Mouse (Mus musculus): ENCODE measurements at regions not wholly inside any gene's neighbourhood (a gene's known extent, or its start where the extent isn't known, plus 50 kb on each side); places are given as distances from the start of the nearest gene placed in this dataset.

GRCm38 (mm10) chr13:110852996-110853727 is 401.7 kb upstream of the Actbl2 start:
- intact Hi-C loops (cut with DNase I) = no loop called here

GRCm38 (mm10) chr13:110854213-110854612 is 400.6 kb upstream of the Actbl2 start:
- DNase-seq (ENCODE audit: low spot score in 2 of 2) = no peak
- intact Hi-C loops (cut with DNase I) = no loop called here

More at GRCm38 (mm10) chr13:110852996-110853727, 401.7 kb upstream of the Actbl2 start:
- no peak for DNase-seq (ENCODE audit: low spot score in 2 of 2)

- DNase-seq (ENCODE audit: low spot score in 2 of 2) = no peak
- intact Hi-C loops (cut with DNase I) = loop anchor here (10.0 kb wide), 1 partner anchor 471 kb away; the partner anchor contains the start of gene Plk2
These were observed 388.8 kb upstream of the Actbl2 start for GRCm38 (mm10) chr13:110865902-110866512.

- intact Hi-C loops (cut with DNase I) = loop anchor here (10.0 kb wide), 1 partner anchor 472 kb away; the partner anchor contains the start of gene Plk2
- peak in 1 of 2 experiments; percentile 18 for DNase-seq (ENCODE audit: low spot score in 2 of 2)
These were observed 388.1 kb upstream of the Actbl2 start for GRCm38 (mm10) chr13:110866713-110867112.

- DNase-seq (ENCODE audit: low spot score in 2 of 2) = no peak
- intact Hi-C loops (cut with DNase I) = no loop called here
These were observed 383.6 kb upstream of the Actbl2 start for GRCm38 (mm10) chr13:110871125-110871775.

- intact Hi-C loops (cut with DNase I) = no loop called here
- no peak for DNase-seq (ENCODE audit: low spot score in 2 of 2)
These were observed 383.1 kb upstream of the Actbl2 start for GRCm38 (mm10) chr13:110871776-110872135.

GRCm38 (mm10) chr13:110881573-110881972 is 373.2 kb upstream of the Actbl2 start:
- intact Hi-C loops (cut with DNase I) = no loop called here
- no peak for DNase-seq (ENCODE audit: low spot score in 2 of 2)

- intact Hi-C loops (cut with DNase I) = no loop called here
- peak in 1 of 2 experiments; percentile 46 for DNase-seq (ENCODE audit: low spot score in 2 of 2)
These were observed 372.6 kb upstream of the Actbl2 start for GRCm38 (mm10) chr13:110882173-110882572.

- DNase-seq (ENCODE audit: low spot score in 2 of 2) = peak; percentile 45 to 49
- intact Hi-C loops (cut with DNase I) = no loop called here
These were observed 372.1 kb upstream of the Actbl2 start for GRCm38 (mm10) chr13:110882661-110883172.

GRCm38 (mm10) chr13:110893909-110894308 is 360.9 kb upstream of the Actbl2 start:
- DNase-seq (ENCODE audit: low spot score in 2 of 2) = no peak
- intact Hi-C loops (cut with DNase I) = no loop called here

- intact Hi-C loops (cut with DNase I) = no loop called here
- no peak for DNase-seq (ENCODE audit: low spot score in 2 of 2)
These were observed 359.5 kb upstream of the Actbl2 start for GRCm38 (mm10) chr13:110895349-110895748.

- no peak for DNase-seq (ENCODE audit: low spot score in 2 of 2)
- intact Hi-C loops (cut with DNase I) = no loop called here
These were observed 358.9 kb upstream of the Actbl2 start for GRCm38 (mm10) chr13:110895900-110896299.

GRCm38 (mm10) chr13:110897621-110898020 is 357.2 kb upstream of the Actbl2 start:
- peak; percentile 21 to 40 for DNase-seq (ENCODE audit: low spot score in 2 of 2)
- intact Hi-C loops (cut with DNase I) = no loop called here

GRCm38 (mm10) chr13:110902994-110903644 is 351.7 kb upstream of the Actbl2 start:
- intact Hi-C loops (cut with DNase I) = no loop called here
- peak; percentile 64 to 71 for DNase-seq (ENCODE audit: low spot score in 2 of 2)

- intact Hi-C loops (cut with DNase I) = no loop called here
- DNase-seq (ENCODE audit: low spot score in 2 of 2) = no peak
These were observed 347.4 kb upstream of the Actbl2 start for GRCm38 (mm10) chr13:110907319-110907955.

- intact Hi-C loops (cut with DNase I) = no loop called here
- DNase-seq (ENCODE audit: low spot score in 2 of 2) = no peak
These were observed 342.9 kb upstream of the Actbl2 start for GRCm38 (mm10) chr13:110911866-110912265.

GRCm38 (mm10) chr13:110913177-110913576 is 341.6 kb upstream of the Actbl2 start:
- no peak for DNase-seq (ENCODE audit: low spot score in 2 of 2)
- intact Hi-C loops (cut with DNase I) = no loop called here

GRCm38 (mm10) chr13:110913687-110914086 is 341.1 kb upstream of the Actbl2 start:
- intact Hi-C loops (cut with DNase I) = no loop called here
- peak; percentile 21 to 27 for DNase-seq (ENCODE audit: low spot score in 2 of 2)

GRCm38 (mm10) chr13:110915161-110915560 is 339.7 kb upstream of the Actbl2 start:
- no peak for DNase-seq (ENCODE audit: low spot score in 2 of 2)
- intact Hi-C loops (cut with DNase I) = no loop called here

Data from left cerebral cortex, postnatal 14 days (tissue).